Mouse (Mus musculus) kidney, embryonic 16.5 days (tissue): ENCODE measurements around the gene Cdk5r2. TPM values are rescaled to one million over a fixed set of nuclear protein-coding genes. Genes with fewer than 3 reads are reported as not detected.

Experiments
- ATAC-seq: fragments of 200-750 bp; cut with Nextera tagmentation; 2 replicates; pipeline ENCODE4 v1.8.0; 2017; ENCODE audit warnings: moderate TSS enrichment; ENCODE audit not compliant: low FRiP score, low TSS enrichment
- H3K27ac ChIP-seq: fragments of 300-500 bp; sonication (generic); 2 replicates; pipeline ENCODE4 v1.5.1; 2014; ENCODE audit warnings: low read length
- H3K27me3 ChIP-seq: fragments of 300-500 bp; sonication (generic); 2 replicates; pipeline ENCODE4 v1.6.1; 2014; ENCODE audit warnings: low read length, control low read depth, mixed read lengths; ENCODE audit not compliant: insufficient read depth
- H3K36me3 ChIP-seq: fragments of 300-500 bp; sonication (generic); 2 replicates; pipeline ENCODE4 v1.6.1; 2014; ENCODE audit warnings: low read length, control low read depth, mixed read lengths; ENCODE audit not compliant: insufficient read depth
- H3K4me1 ChIP-seq: fragments of 300-500 bp; sonication (generic); 2 replicates; pipeline ENCODE4 v1.6.1; 2014; ENCODE audit warnings: low read length, control low read depth, mixed read lengths; ENCODE audit not compliant: insufficient read depth
- H3K4me2 ChIP-seq: fragments of 300-500 bp; sonication (generic); replicated peaks from 2 replicates; pipeline ENCODE4 v1.6.1; 2014; ENCODE audit warnings: low read depth, low read length
- H3K4me3 ChIP-seq: fragments of 300-500 bp; sonication (generic); 2 replicates; pipeline ENCODE4 v1.5.1; 2014; ENCODE audit warnings: mild to moderate bottlenecking, low read length
- H3K9ac ChIP-seq: fragments of 300-500 bp; sonication (generic); replicated peaks from 2 replicates; pipeline ENCODE4 v1.6.1; 2014; ENCODE audit warnings: low read length
- H3K9me3 ChIP-seq: fragments of 300-500 bp; sonication (generic); 2 replicates; pipeline ENCODE4 v1.6.1; 2016; ENCODE audit warnings: low read length, control low read depth
- WGBS: fragments of 180-500 bp; shearing (Covaris S2); extraction: QIAGEN DNeasy Blood & Tissue Kit; methylation state at CpG from one replicate; pipeline ENCODE4 v1.1.7; 2014; 5-methylcytosine and 5-hydroxymethylcytosine counted together
- microRNA counts: library from miRNA; unstranded; fragments of <30 nt; microRNA quantifications from one replicate; lab custom pipeline; 2016
- microRNA-seq: library from miRNA; unstranded; fragments of <30 nt; microRNA quantifications from one replicate; pipeline ENCODE4, GENCODE M21; 2016
- polyA plus RNA-seq: library from polyadenylated mRNA; unstranded; fragments of >200 nt; fragmentation: Nextera tagmentation; extraction: Ambion mirVana; gene quantifications from 2 replicates; pipeline ENCODE4 v1.2.1, GENCODE M21; 2015

Cdk5r2 gene
- polyA plus RNA-seq, 1 experiment from 2014 or later, result not detected

- Histone ChIP-seq H3K9ac (0 out of 2 replicates have a peak overlapping the region, but pooled peaks have one; percentile 29), H3K27ac (no peak overlapping the region), H3K4me2 (peak overlapping the region; percentile 55), H3K9me3 (no peaks in the 10 kb centered on the region), H3K4me1 (peaks cover 6% of the 10 kb centered on the region; the same call in 1 of the 2 replicates), H3K27me3 (peaks cover 82% of the 10 kb centered on the region), H3K36me3 (no peaks in the 10 kb centered on the region), H3K4me3 (peak overlapping the region; percentile 42)
- peak; percentile 68 for ATAC-seq
- WGBS, result under 1% methylated on average over 61 of the region's 66 CpGs
Measured at GRCm38 (mm10) chr1:74900341-74901285, 45.9 kb downstream of the Cdk5r2 start.

- Histone ChIP-seq H3K9me3 (no peaks in the 10 kb centered on the region), H3K27ac (no peak overlapping the region), H3K36me3 (no peaks in the 10 kb centered on the region), H3K27me3 (peaks cover 71% of the 10 kb centered on the region), H3K9ac (no peak overlapping the region), H3K4me3 (no peak overlapping the region), H3K4me2 (no peak overlapping the region), H3K4me1 (peaks cover 6% of the 10 kb centered on the region; the same call in 1 of the 2 replicates)
- no peak for ATAC-seq
- 6% methylated on average over 3 of the region's 3 CpGs for WGBS
Measured at GRCm38 (mm10) chr1:74901686-74902085, 47.0 kb downstream of the Cdk5r2 start.

DNA sequence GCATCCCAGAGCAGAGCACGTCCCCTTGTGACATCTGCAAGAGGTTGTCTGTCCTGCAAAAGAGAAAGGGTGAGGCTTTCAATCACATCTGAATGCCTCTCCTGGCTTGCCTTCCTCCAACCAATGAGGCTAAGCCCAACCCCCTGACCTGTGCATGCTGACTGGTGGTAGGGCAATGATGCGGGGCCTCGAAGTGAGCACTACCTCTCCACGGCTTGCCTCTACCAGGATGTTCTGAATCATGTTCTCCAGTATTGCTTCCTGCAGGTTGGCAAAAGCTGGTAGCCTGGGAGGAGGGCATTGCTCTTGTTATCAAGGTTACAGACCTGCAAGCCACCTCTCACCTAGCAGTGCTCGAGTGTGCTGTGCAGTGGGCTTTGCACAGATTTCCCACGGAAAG lies 47.5 kb downstream of the Cdk5r2 start:
- H3K36me3 ChIP-seq, result no peaks in the 10 kb centered on the region
- 19% methylated on average over 6 of the region's 6 CpGs for WGBS
- H3K9ac ChIP-seq, result no peak overlapping the region
- no peak overlapping the region for H3K27ac ChIP-seq
- H3K4me1 ChIP-seq, result peaks cover 6% of the 10 kb centered on the region; the same call in 1 of the 2 replicates
- H3K4me3 ChIP-seq, result no peak overlapping the region
- no peaks in the 10 kb centered on the region for H3K9me3 ChIP-seq
- no peak for ATAC-seq
- no peak overlapping the region for H3K4me2 ChIP-seq
- peaks cover 66% of the 10 kb centered on the region for H3K27me3 ChIP-seq

MicroRNAs within 50 kb of the gene (microRNA counts, 519-probe panel; counts per million panel counts)
- 2,588 counts per million, percentile 63 among the panel's probes with 10 or more counts for microRNA mmu-miR-375 (lab: Ali Mortazavi, UCI)

Small RNA genes lying within 50 kb of the gene (microRNA-seq; reads per million reads assigned to microRNA genes)
- gene Mir375, result 605 reads per million, percentile 76 among the genes with 10 or more reads in this experiment

Other genes with a start within 250 kb of the Cdk5r2 start
- gene Ttll4, start 193.2 kb upstream of the Cdk5r2 start, polyA plus RNA-seq, result 11.8 and 17.8 TPM in 2 replicates
- gene Cyp27a1, start 141.4 kb upstream of the Cdk5r2 start, polyA plus RNA-seq, result 7.6 and 7.7 TPM in 2 replicates
- 0.49 and 0.55 TPM in 2 replicates for gene Prkag3, start 105.7 kb upstream of the Cdk5r2 start, polyA plus RNA-seq
- gene Wnt6, start 83.0 kb upstream of the Cdk5r2 start, polyA plus RNA-seq, result 1.9 and 2.5 TPM in 2 replicates
- 0.50 and 0.57 TPM in 2 replicates for gene Wnt10a, start 63.4 kb upstream of the Cdk5r2 start, polyA plus RNA-seq
- 0.24 TPM in 1 of 2 replicates, not detected in the other for gene Fev, start 30.5 kb downstream of the Cdk5r2 start, polyA plus RNA-seq
- gene Cryba2, start 38.2 kb downstream of the Cdk5r2 start, polyA plus RNA-seq, result not detected in 2 replicates
- 0.09 TPM in 1 of 2 replicates, not detected in the other for gene Cfap65, start 80.7 kb downstream of the Cdk5r2 start, polyA plus RNA-seq
- 2.4 and 3.4 TPM in 2 replicates for gene Ihh, start 96.7 kb downstream of the Cdk5r2 start, polyA plus RNA-seq